Mouse (Mus musculus) CH12.LX (cell line): ENCODE measurements around the gene Actr1a.
A peak's percentile ranks its signal among the peaks of the same experiment; 100 is the strongest.

Experiments used
- BHLHE40 ChIP-seq: IDR thresholded peaks from 2 replicates; pipeline ENCODE4 v1.6.1; 2011; ENCODE audit warnings: mild to moderate bottlenecking, low read depth, low read length, improper control_type of control experiment
- CHD1 ChIP-seq: IDR thresholded peaks from 2 replicates; pipeline ENCODE4 v1.6.1; 2012; ENCODE audit warnings: low read depth, low read length, improper control_type of control experiment, inconsistent platforms
- CTCF ChIP-seq, 2 experiments: IDR thresholded peaks in 1 of 2; conservative IDR thresholded peaks in 1 of 2; 2 replicates each; pipeline ENCODE4 v1.5.1; 2011 to 2012; ENCODE audit warnings: low read depth in 2 of 2, low read length in 2 of 2, improper control_type of control experiment in 1 of 2, inconsistent platforms in 1 of 2, mild to moderate bottlenecking in 1 of 2, moderate library complexity in 1 of 2
- ETS1 ChIP-seq: conservative IDR thresholded peaks from 2 replicates; pipeline ENCODE4 v1.6.1; 2012; ENCODE audit warnings: low read depth, mild to moderate bottlenecking, inconsistent platforms, low read length, improper control_type of control experiment, moderate library complexity
- GABPA ChIP-seq: IDR thresholded peaks from 2 replicates; pipeline ENCODE4 v1.6.1; 2012; ENCODE audit warnings: low read depth, low read length, improper control_type of control experiment, inconsistent platforms; ENCODE audit not compliant: insufficient replicate concordance
- MAFK ChIP-seq: IDR thresholded peaks from 2 replicates; pipeline ENCODE4 v1.6.1; 2011; ENCODE audit warnings: low read length, improper control_type of control experiment; ENCODE audit not compliant: insufficient replicate concordance
- POLR2A ChIP-seq: IDR thresholded peaks from 2 replicates; pipeline ENCODE4 v1.6.1; 2011; ENCODE audit warnings: low read depth, mild to moderate bottlenecking, improper control_type of control experiment, low read length
- POLR2AphosphoS2 ChIP-seq: IDR thresholded peaks from 2 replicates; pipeline ENCODE4 v1.6.1; 2011; ENCODE audit warnings: low read depth, low read length, improper control_type of control experiment
- RCOR1 ChIP-seq: conservative IDR thresholded peaks from 2 replicates; pipeline ENCODE4 v1.6.1; 2012; ENCODE audit warnings: low read depth, mild to moderate bottlenecking, inconsistent platforms, low read length, improper control_type of control experiment
- TBP ChIP-seq: conservative IDR thresholded peaks from 2 replicates; pipeline ENCODE4 v1.6.1; 2011; ENCODE audit warnings: low read depth, low read length, improper control_type of control experiment
- USF1 ChIP-seq: IDR thresholded peaks from 2 replicates; pipeline ENCODE4 v1.6.1; 2014; ENCODE audit warnings: low read depth, mild to moderate bottlenecking, inconsistent platforms, low read length, improper control_type of control experiment
- USF2 ChIP-seq: conservative IDR thresholded peaks from 2 replicates; pipeline ENCODE4 v1.6.1; 2011; ENCODE audit warnings: low read depth, low read length, improper control_type of control experiment

DNA sequence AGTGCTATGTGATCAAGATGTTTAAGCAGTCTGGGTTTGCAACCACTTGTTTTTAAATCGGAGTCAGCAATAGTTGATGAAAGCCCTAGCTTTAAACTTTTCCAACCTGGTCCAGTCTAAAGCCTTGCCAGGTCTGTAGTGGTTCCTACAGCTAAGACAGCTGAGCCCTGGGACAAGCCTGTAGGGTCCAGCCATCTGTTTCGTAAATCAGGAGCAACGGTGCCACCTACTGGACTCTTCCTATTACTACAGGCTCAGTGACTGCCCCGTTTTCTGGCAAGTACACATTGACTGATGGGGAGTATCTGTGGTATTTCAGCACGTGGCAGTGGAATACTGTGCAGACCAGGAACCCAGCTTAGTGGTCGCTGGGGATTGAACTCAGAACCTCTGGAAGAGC, 48.7 kb upstream of the Actr1a start:
- TF ChIP-seq CTCF (conservative IDR thresholded peaks at IDR 0.05 in 1 of 2, IDR thresholded peaks at IDR 0.05 in 1 of 2; ENCODE audit: low read depth in 2 of 2, low read length in 2 of 2), result peak; percentile 92 to 94
- no peak for TF ChIP-seq POLR2A
- no peak for TF ChIP-seq GABPA
- no peak for TF ChIP-seq CHD1
- TF ChIP-seq MAFK, result no peak
- TF ChIP-seq TBP, result no peak
- TF ChIP-seq ETS1, result no peak
- no peak for TF ChIP-seq USF1
- TF ChIP-seq RCOR1, result no peak
- TF ChIP-seq POLR2AphosphoS2, result no peak
- no peak for TF ChIP-seq USF2
- peak; percentile 57; the same call in 1 of the 2 replicates for TF ChIP-seq BHLHE40
